9 mouse cellular contexts compared by ENCODE assay signal in genomic region chr9:72925935-72926258, GRCm38 (mm10). TPM values are rescaled to one million over a fixed set of nuclear protein-coding genes. Genes with fewer than 3 reads are reported as not detected.
DNase-seq lines count a peak whose midpoint lies in the region; ATAC-seq and TF ChIP-seq lines count a peak whose summit lies in the region.
"Had no signal": no experiment of that assay in that cellular context is flagged by ENCODE, and none has a peak within 500 bp of the region (broad histone marks: within the 10 kb centered on the region; RNA-seq: fewer than 3 reads in every experiment).

No protein-coding gene starts in this region.

- no peak for TF ChIP-seq POLR2A in lung, adult 2 months (IDR thresholded peaks at IDR 0.05; ENCODE audit: borderline replicate concordance, extremely low read depth, low read depth, low read length)
- no peak for TF ChIP-seq POLR2A in embryonic fibroblast, embryonic 13.5 days (IDR thresholded peaks at IDR 0.05; ENCODE audit: low read depth, low read length)
- no peak for TF ChIP-seq POLR2A in myocyte (IDR thresholded peaks at IDR 0.05; ENCODE audit: insufficient read length, low read depth)

- H3K9me3 ChIP-seq in intestine, embryonic 14.5 days (ENCODE audit: control insufficient read depth, low read length): no peaks in the 10 kb centered on the region

- TF ChIP-seq CTCF in lung, adult 2 months (IDR thresholded peaks at IDR 0.05; ENCODE audit: insufficient read depth, low read length): no peak
- TF ChIP-seq CTCF in embryonic fibroblast, embryonic 13.5 days (IDR thresholded peaks at IDR 0.05; ENCODE audit: borderline replicate concordance, insufficient read depth, low read length): no peak

- no peak for ATAC-seq in intestine, embryonic 14.5 days (replicated peaks; ENCODE audit: low FRiP score, low TSS enrichment, low read depth)

- H3K27me3 ChIP-seq in intestine, embryonic 14.5 days (replicated peaks; ENCODE audit: control insufficient read depth, insufficient read depth, low read length): no peaks in the 10 kb centered on the region
- peaks cover 71% of the 10 kb centered on the region for H3K27me3 ChIP-seq in myocyte (ENCODE audit: control insufficient read depth, insufficient read depth, insufficient read length)

- H3K36me3 ChIP-seq in intestine, embryonic 14.5 days (ENCODE audit: control insufficient read depth, insufficient read depth, low read length): 0 out of 2 replicates have a peak, but pooled peaks cover 3% of the 10 kb centered on the region
- no peaks in the 10 kb centered on the region for H3K36me3 ChIP-seq in myocyte (ENCODE audit: control insufficient read depth, insufficient read depth)

- intact Hi-C loops in left cerebral cortex, postnatal 36 days (cut with DNase I): no loop called here

- H3K4me2 ChIP-seq in intestine, embryonic 14.5 days (ENCODE audit: low read length): peak overlapping the region; percentile 84
- peak overlapping the region; percentile 55 for H3K4me2 ChIP-seq in myocyte (ENCODE audit: low read depth)

- 3% methylated on average over 20 of the region's 20 CpGs for whole genome bisulfite sequencing in lung, adult 2 months
- 2% methylated on average over 20 of the region's 20 CpGs for WGBS in intestine, embryonic 14.5 days

- H3K9ac ChIP-seq in intestine, embryonic 14.5 days (ENCODE audit: low read length): peak overlapping the region; percentile 93

- H3K79me2 ChIP-seq in myocyte (ENCODE audit: control insufficient read depth, insufficient read depth): no peaks in the 10 kb centered on the region

- H3K4me1 ChIP-seq in lung, adult 2 months (ENCODE audit: control insufficient read depth, insufficient read depth, low read length): no peaks in the 10 kb centered on the region
- no peaks in the 10 kb centered on the region for H3K4me1 ChIP-seq in embryonic fibroblast, embryonic 13.5 days (ENCODE audit: control insufficient read depth, insufficient read depth, low read length)
- H3K4me1 ChIP-seq in intestine, embryonic 14.5 days (replicated peaks; ENCODE audit: control insufficient read depth, insufficient read depth, low read length): peaks cover 8% of the 10 kb centered on the region

- DNase-seq in lung, adult 2 months: no peak
- no peak for DNase-seq in lung, postnatal 10 days
- DNase-seq in intestine, embryonic 14.5 days (ENCODE audit: low spot score): peak; percentile 86
- DNase-seq in left cerebral cortex, postnatal 36 days (ENCODE audit: low spot score in 2 of 2): no peak
- no peak for DNase-seq in testis, postnatal 14 days (ENCODE audit: low spot score)
- no peak for DNase-seq in natural killer cell, adult 2 months (ENCODE audit: low spot score in 2 of 2)

- no peak overlapping the region for H3ac ChIP-seq in myocyte (ENCODE audit: control insufficient read depth, insufficient read length)

- H3K27ac ChIP-seq in embryonic fibroblast, embryonic 13.5 days (ENCODE audit: insufficient read depth, low read length): no peak overlapping the region
- peak overlapping the region; percentile 87 for H3K27ac ChIP-seq in intestine, embryonic 14.5 days (ENCODE audit: low read depth)

- peak overlapping the region; percentile 74 for H3K4me3 ChIP-seq in lung, adult 2 months (replicated peaks; ENCODE audit: extremely low read depth, low read depth, low read length)
- H3K4me3 ChIP-seq in embryonic fibroblast, embryonic 13.5 days (ENCODE audit: insufficient read depth, low read length): peak overlapping the region; percentile 79
- peak overlapping the region; percentile 64 for H3K4me3 ChIP-seq in intestine, embryonic 14.5 days (ENCODE audit: low read depth, low read length)
- H3K4me3 ChIP-seq in myocyte: no peak overlapping the region

TF ChIP-seq in myocyte, 11 proteins besides CTCF, POLR2A, EP300 and RAD21:
- TF ChIP-seq TCF12 (IDR thresholded peaks at IDR 0.05; ENCODE audit: insufficient read depth, poor library complexity, severe bottlenecking): no peak

RNA-seq across cellular contexts. Expression of gene Pygo1, which starts 0.5 kb away (rescaled TPM):
- polyA plus RNA-seq in lung, adult 2 months (2012; rRNA removed): 1.4 and 2.0 TPM in 2 replicates
- polyA plus RNA-seq in embryonic fibroblast, embryonic 13.5 days (2011; ENCODE audit: insufficient read length, low read depth, missing spikeins): 5.0 and 8.0 TPM in 2 replicates
- 4.6 and 5.1 TPM in 2 replicates for polyA plus RNA-seq in intestine, embryonic 14.5 days (2014; fragmentation: Nextera tagmentation; extraction: Ambion mirVana)
- 0.01 TPM for polyA plus RNA-seq in myocyte (2012; fragmentation: generic; extraction: Trizol)
- total RNA-seq in left cerebral cortex, postnatal 36 days (2021): 10 to 100 TPM; 14.3 to 17.2 TPM

RNA-seq across cellular contexts. Expression of gene Dyx1c1, which starts 32.7 kb away (rescaled TPM):
- polyA plus RNA-seq in lung, adult 2 months (2012; rRNA removed): 1.2 and 1.7 TPM in 2 replicates
- 0.86 and 0.95 TPM in 2 replicates for polyA plus RNA-seq in embryonic fibroblast, embryonic 13.5 days (2011; ENCODE audit: insufficient read length, low read depth, missing spikeins)
- polyA plus RNA-seq in intestine, embryonic 14.5 days (2014; fragmentation: Nextera tagmentation; extraction: Ambion mirVana): 0.87 and 1.4 TPM in 2 replicates
- not detected for polyA plus RNA-seq in myocyte (2012; fragmentation: generic; extraction: Trizol)
- 1 to 10 TPM; 1.6 to 2.6 TPM for total RNA-seq in left cerebral cortex, postnatal 36 days (2021)

RNA-seq across cellular contexts. Expression of gene Gm44503, which starts 32.8 kb away (rescaled TPM):
- not detected in 2 replicates for polyA plus RNA-seq in lung, adult 2 months (2012; rRNA removed)
- polyA plus RNA-seq in embryonic fibroblast, embryonic 13.5 days (2011; ENCODE audit: insufficient read length, low read depth, missing spikeins): 0.30 TPM in 1 of 2 replicates, not detected in the other
- not detected in 2 replicates for polyA plus RNA-seq in intestine, embryonic 14.5 days (2014; fragmentation: Nextera tagmentation; extraction: Ambion mirVana)
- polyA plus RNA-seq in myocyte (2012; fragmentation: generic; extraction: Trizol): 0.01 TPM
- total RNA-seq in left cerebral cortex, postnatal 36 days (2021): not detected
- polyA plus RNA-seq: gonadal fat pad, adult 2 months had no signal

RNA-seq across cellular contexts. Expression of gene Ccpg1os, which starts 59.3 kb away (rescaled TPM):
- polyA plus RNA-seq in lung, adult 2 months (2012; rRNA removed): 11.7 and 21.1 TPM in 2 replicates
- polyA plus RNA-seq in embryonic fibroblast, embryonic 13.5 days (2011; ENCODE audit: insufficient read length, low read depth, missing spikeins): 5.5 and 6.5 TPM in 2 replicates
- polyA plus RNA-seq in intestine, embryonic 14.5 days (2014; fragmentation: Nextera tagmentation; extraction: Ambion mirVana): 11.1 and 12.2 TPM in 2 replicates
- polyA plus RNA-seq in myocyte (2012; fragmentation: generic; extraction: Trizol): 7.1 TPM
- total RNA-seq in left cerebral cortex, postnatal 36 days (2021): 10 to 100 TPM in 1 of 2 experiments, 1 to 10 TPM in 1; 9.6 to 10.1 TPM

RNA-seq across cellular contexts. Expression of gene Ccpg1, which starts 59.3 kb away (rescaled TPM):
- 16.9 and 28.1 TPM in 2 replicates for polyA plus RNA-seq in lung, adult 2 months (2012; rRNA removed)
- 28.1 and 30.7 TPM in 2 replicates for polyA plus RNA-seq in embryonic fibroblast, embryonic 13.5 days (2011; ENCODE audit: insufficient read length, low read depth, missing spikeins)
- polyA plus RNA-seq in intestine, embryonic 14.5 days (2014; fragmentation: Nextera tagmentation; extraction: Ambion mirVana): 21.8 and 22.4 TPM in 2 replicates
- 9.5 TPM for polyA plus RNA-seq in myocyte (2012; fragmentation: generic; extraction: Trizol)
- 100 to 1,000 TPM in 1 of 2 experiments, 10 to 100 TPM in 1; 97.2 to 125 TPM for total RNA-seq in left cerebral cortex, postnatal 36 days (2021)
